Mouse (Mus musculus) bone marrow macrophage, adult 2 months (primary cell): Measurements from ENCODE around the gene 4930426L09Rik.

ENCODE experiments used
- CTCF ChIP-seq: IDR thresholded peaks from 2 replicates; pipeline ENCODE4 v1.5.1; 2012; ENCODE audit warnings: low read depth, mild to moderate bottlenecking, low read length, moderate library complexity
- POLR2A ChIP-seq: IDR thresholded peaks from 2 replicates; pipeline ENCODE4 v1.6.1; 2012; ENCODE audit warnings: mild to moderate bottlenecking, low read depth, low read length, borderline replicate concordance

DNA sequence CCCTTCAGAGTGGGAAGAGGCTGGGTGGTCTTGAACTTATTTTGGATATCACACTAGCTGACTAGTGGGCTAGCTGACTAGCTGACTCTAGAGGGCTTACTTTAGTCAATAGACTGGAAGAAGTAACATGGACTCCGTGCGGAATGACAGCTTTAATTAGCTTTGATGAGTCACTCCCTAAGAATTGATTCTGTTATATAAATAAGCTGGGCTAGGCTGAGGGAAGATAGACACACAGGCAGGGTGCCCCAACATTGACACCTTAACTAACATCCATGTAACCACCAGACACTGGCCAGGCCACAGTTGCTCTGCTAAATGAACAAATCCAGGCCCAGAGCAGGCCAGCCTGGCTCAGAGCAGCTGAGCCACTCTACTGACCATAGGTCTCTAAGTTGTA, 26.7 kb downstream of the 4930426L09Rik start:
- TF ChIP-seq CTCF, result no peak
- TF ChIP-seq POLR2A, result no peak
